Mouse (Mus musculus) liver, embryonic 14.5 days (tissue): ENCODE data around the gene Stim1. TPM values are rescaled to one million over a fixed set of nuclear protein-coding genes. Genes with fewer than 3 reads are reported as not detected.

Experiments used
- ATAC-seq: fragments of 200-750 bp; cut with Nextera tagmentation; 2 replicates; pipeline ENCODE4 v1.8.0; 2017; ENCODE audit warnings: moderate number of reproducible peaks, mild to moderate bottlenecking, moderate library complexity; ENCODE audit not compliant: insufficient read depth
- DNase-seq, 3 experiments: peaks; one replicate each; pipeline ENCODE4 v3.0.0-alpha.2; 2012 to 2013; ENCODE audit warnings: low read depth in 3 of 3, low spot score in 3 of 3
- H3K27ac ChIP-seq: fragments of 300-500 bp; sonication (generic); 2 replicates; pipeline ENCODE4 v1.5.1; 2014; ENCODE audit warnings: moderate library complexity, mild to moderate bottlenecking, control low read depth, inconsistent platforms
- H3K27me3 ChIP-seq: fragments of 300-500 bp; sonication (generic); 2 replicates; pipeline ENCODE4 v1.6.1; 2014; ENCODE audit warnings: mild to moderate bottlenecking, low read length, moderate library complexity; ENCODE audit not compliant: control insufficient read depth, insufficient read depth
- H3K36me3 ChIP-seq: fragments of 300-500 bp; sonication (generic); replicated peaks from 2 replicates; pipeline ENCODE4 v1.6.1; 2014; ENCODE audit warnings: low read depth; ENCODE audit not compliant: control insufficient read depth, insufficient read depth
- H3K4me1 ChIP-seq, 2 experiments: fragments of 200-500 bp in 1 of 2; fragments of 300-500 bp in 1 of 2; sonication (generic) in 1 of 2; replicated peaks; 2 replicates each; pipeline ENCODE4 v1.6.1; 2012 to 2014; ENCODE audit warnings: antibody characterized with exemption in 1 of 2, inconsistent platforms in 1 of 2, low read length in 1 of 2; ENCODE audit not compliant: control insufficient read depth in 2 of 2, insufficient read depth in 2 of 2
- H3K4me2 ChIP-seq: fragments of 300-500 bp; sonication (generic); 2 replicates; pipeline ENCODE4 v1.6.1; 2014; ENCODE audit warnings: low read depth, mild to moderate bottlenecking, control low read depth, moderate library complexity
- H3K4me3 ChIP-seq, 2 experiments: fragments of 200-500 bp in 1 of 2; fragments of 300-500 bp in 1 of 2; sonication (generic) in 1 of 2; 2 replicates each; pipeline ENCODE4 v1.5.1; 2012 to 2014; ENCODE audit warnings: low read depth in 2 of 2, low read length in 2 of 2, mild to moderate bottlenecking in 2 of 2, control low read depth in 1 of 2, inconsistent platforms in 1 of 2, moderate library complexity in 1 of 2; ENCODE audit not compliant: insufficient read depth in 1 of 2
- H3K9ac ChIP-seq: fragments of 300-500 bp; sonication (generic); replicated peaks from 2 replicates; pipeline ENCODE4 v1.6.1; 2014; ENCODE audit warnings: mild to moderate bottlenecking, control low read depth, moderate library complexity
- H3K9me3 ChIP-seq: fragments of 300-500 bp; sonication (generic); 2 replicates; pipeline ENCODE4 v1.6.1; 2016; ENCODE audit warnings: low read length, mixed read lengths; ENCODE audit not compliant: control insufficient read depth
- CTCF ChIP-seq: IDR thresholded peaks from 2 replicates; pipeline ENCODE4 v1.5.1; 2016; ENCODE audit warnings: antibody characterized with exemption, low read depth, control low read depth
- EP300 ChIP-seq: IDR thresholded peaks from 2 replicates; pipeline ENCODE4 v1.6.1; 2016; ENCODE audit warnings: antibody characterized with exemption, low read depth
- WGBS: fragments of 180-500 bp; shearing (Covaris S2); extraction: QIAGEN DNeasy Blood & Tissue Kit; methylation state at CpG from one replicate; pipeline ENCODE4 v1.1.7; 2014; ENCODE audit not compliant: insufficient replicate concordance; 5-methylcytosine and 5-hydroxymethylcytosine counted together
- polyA plus RNA-seq, 2 experiments: library from polyadenylated mRNA; depleted of rRNA in 1 of 2; stranded (reverse) in 1 of 2; unstranded in 1 of 2; fragments of >200 nt; fragmentation: Nextera tagmentation in 1 of 2; extraction: Ambion mirVana in 1 of 2; gene quantifications; 2 replicates each; pipeline versions ENCODE4 v1.2.1 to v1.2.3; 2012 to 2014

Stim1 gene
- polyA plus RNA-seq, 2 experiments = 7.9 to 9.3 TPM

- Histone ChIP-seq H3K4me2 (no peak overlapping the region), H3K27ac (no peak overlapping the region), H3K9ac (no peak overlapping the region), H3K36me3 (no peaks in the 10 kb centered on the region), H3K27me3 (no peaks in the 10 kb centered on the region), H3K9me3 (no peaks in the 10 kb centered on the region), H3K4me1 (peaks cover 0 to 4% of the 10 kb centered on the region in 2 experiments; a peak in 1 of 4 replicates), H3K4me3 (no peak overlapping the region)
- TF ChIP-seq EP300 = no peak
- TF ChIP-seq CTCF = no peak
- DNase-seq = no peak
- no peak for ATAC-seq
- 78% methylated on average over 3 of the region's 3 CpGs for WGBS
These were observed 24.6 kb downstream of the Stim1 start for GRCm38 (mm10) chr7:102292228-102292627.

GRCm38 (mm10) chr7:102293234-102293633 is 25.6 kb downstream of the Stim1 start:
- H3K36me3 ChIP-seq = no peaks in the 10 kb centered on the region
- ATAC-seq = no peak
- 22% methylated on average over 2 of the region's 2 CpGs for WGBS

DNA sequence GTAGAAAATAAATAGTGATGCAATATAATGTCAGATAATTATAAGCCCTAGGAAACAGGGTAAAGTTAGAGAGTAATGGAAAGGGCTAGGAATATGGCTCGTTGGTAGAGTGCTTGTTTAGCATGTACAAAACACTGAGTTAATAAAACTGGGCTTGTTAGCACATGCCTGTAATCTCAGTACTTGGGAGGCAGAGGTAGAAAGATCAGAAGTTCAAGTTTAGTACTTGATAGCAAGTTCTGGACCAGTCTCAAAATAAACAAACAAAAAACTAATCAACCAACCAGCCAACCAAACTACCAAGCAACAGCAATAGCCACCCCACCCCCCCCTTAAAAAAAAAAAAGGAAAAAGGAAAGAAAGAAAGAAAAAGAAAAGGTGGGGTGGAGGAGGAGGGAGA is 33.2 kb downstream of the Stim1 start:
- ATAC-seq (no peak), DNase-seq (no peak)
- Histone ChIP-seq H3K4me2 (no peak overlapping the region), H3K9me3 (no peaks in the 10 kb centered on the region), H3K4me3 (no peak overlapping the region), H3K4me1 (no peaks in the 10 kb centered on the region), H3K36me3 (no peaks in the 10 kb centered on the region), H3K9ac (no peak overlapping the region), H3K27ac (no peak overlapping the region), H3K27me3 (no peaks in the 10 kb centered on the region)
- no peak for TF ChIP-seq EP300
- TF ChIP-seq CTCF = no peak
- WGBS = 63% methylated on average over 1 of the region's 1 CpGs

More at GRCm38 (mm10) chr7:102293234-102293633, 25.6 kb downstream of the Stim1 start:
- Histone ChIP-seq H3K4me3 (no peak overlapping the region), H3K9ac (no peak overlapping the region), H3K4me1 (peaks cover 0 to 4% of the 10 kb centered on the region in 2 experiments; a peak in 1 of 4 replicates), H3K27ac (no peak overlapping the region), H3K4me2 (no peak overlapping the region), H3K9me3 (no peaks in the 10 kb centered on the region), H3K27me3 (no peaks in the 10 kb centered on the region)
- no peak for TF ChIP-seq CTCF
- DNase-seq = no peak

- Histone ChIP-seq H3K27ac (no peak overlapping the region), H3K9ac (no peak overlapping the region), H3K36me3 (no peaks in the 10 kb centered on the region), H3K27me3 (no peaks in the 10 kb centered on the region), H3K4me2 (no peak overlapping the region), H3K4me3 (no peak overlapping the region), H3K4me1 (no peaks in the 10 kb centered on the region), H3K9me3 (no peaks in the 10 kb centered on the region)
- ATAC-seq (no peak), DNase-seq (no peak)
- WGBS = 80% methylated on average over 4 of the region's 4 CpGs
- no peak for TF ChIP-seq CTCF
- no peak for TF ChIP-seq EP300
These were observed 34.9 kb downstream of the Stim1 start for GRCm38 (mm10) chr7:102302471-102302870.

DNA sequence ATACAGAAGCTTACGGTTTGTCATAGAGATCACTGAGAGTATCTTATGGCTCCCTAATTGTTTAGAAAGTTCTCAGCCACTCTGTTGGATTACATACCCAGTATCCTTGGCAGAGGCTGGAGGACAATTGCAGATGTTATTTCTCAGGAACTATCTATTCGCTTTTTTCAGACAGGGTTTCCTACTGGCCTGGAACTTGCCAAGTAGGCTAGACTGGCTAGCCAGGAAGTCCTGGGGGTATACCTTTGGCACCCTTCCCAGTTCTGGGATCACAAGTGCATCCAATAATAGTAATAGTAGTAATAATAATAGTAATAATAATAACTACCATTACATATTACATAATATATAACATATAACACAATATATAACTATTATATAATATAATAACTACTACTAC is 38.0 kb downstream of the Stim1 start:
- no peaks in the 10 kb centered on the region for H3K27me3 ChIP-seq
- no peak for DNase-seq
- H3K4me1 ChIP-seq = no peaks in the 10 kb centered on the region
- H3K27ac ChIP-seq = no peak overlapping the region
- 63% methylated on average over 2 of the region's 2 CpGs for WGBS
- H3K4me2 ChIP-seq = no peak overlapping the region
- H3K9me3 ChIP-seq = no peaks in the 10 kb centered on the region
- H3K4me3 ChIP-seq = no peak overlapping the region
- H3K36me3 ChIP-seq = no peaks in the 10 kb centered on the region
- TF ChIP-seq CTCF (no peak), EP300 (no peak)
- no peak overlapping the region for H3K9ac ChIP-seq
- ATAC-seq = no peak
